Mouse (Mus musculus): ENCODE measurements around the gene Snn. TPM values are rescaled to one million over a fixed set of nuclear protein-coding genes. Genes with fewer than 3 reads are reported as not detected.
A peak's percentile ranks its signal among the peaks of the same experiment; 100 is the strongest.

Gene Snn
- polyA plus RNA-seq, 1 experiment = 25.5 TPM

GRCm38 (mm10) chr16:11043239-11043638, 17.5 kb upstream of the Snn start:
- TF ChIP-seq POLR2A (IDR thresholded peaks at IDR 0.05; ENCODE audit: low read depth, low read length) (no peak), CTCF (IDR thresholded peaks at IDR 0.05; ENCODE audit: borderline replicate concordance, insufficient read depth, low read length) (no peak)
- H3K4me3 ChIP-seq (ENCODE audit: insufficient read depth, low read length) = no peak overlapping the region
- no peaks in the 10 kb centered on the region for H3K4me1 ChIP-seq (ENCODE audit: control insufficient read depth, insufficient read depth, low read length)
- H3K27ac ChIP-seq (ENCODE audit: insufficient read depth, low read length) = no peak overlapping the region

DNA sequence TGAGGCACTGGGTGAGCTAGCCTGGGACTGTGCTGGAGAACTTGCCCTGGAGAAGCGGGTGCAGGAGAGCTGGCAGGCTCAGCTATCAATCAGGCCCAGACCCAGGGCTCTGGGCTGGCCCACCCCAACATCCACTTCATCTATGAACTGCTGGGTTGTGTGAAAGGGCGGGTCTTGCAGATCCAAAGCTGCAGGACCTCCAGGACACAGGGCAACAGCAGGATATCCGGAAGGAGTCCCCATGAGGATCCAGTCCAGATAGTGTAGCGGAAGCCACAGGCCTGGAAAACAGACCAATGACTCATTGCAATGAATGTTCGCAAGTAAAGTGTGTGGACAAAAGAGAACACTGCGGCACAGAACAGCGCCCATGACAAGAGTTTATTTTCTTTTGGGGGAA, 14.3 kb upstream of the Snn start:
- Histone ChIP-seq H3K27ac (ENCODE audit: insufficient read depth, low read length) (no peak overlapping the region), H3K4me3 (ENCODE audit: insufficient read depth, low read length) (no peak overlapping the region), H3K4me1 (ENCODE audit: control insufficient read depth, insufficient read depth, low read length) (no peaks in the 10 kb centered on the region)
- TF ChIP-seq CTCF (IDR thresholded peaks at IDR 0.05; ENCODE audit: borderline replicate concordance, insufficient read depth, low read length) = no peak
- TF ChIP-seq POLR2A (IDR thresholded peaks at IDR 0.05; ENCODE audit: low read depth, low read length) = no peak

DNA sequence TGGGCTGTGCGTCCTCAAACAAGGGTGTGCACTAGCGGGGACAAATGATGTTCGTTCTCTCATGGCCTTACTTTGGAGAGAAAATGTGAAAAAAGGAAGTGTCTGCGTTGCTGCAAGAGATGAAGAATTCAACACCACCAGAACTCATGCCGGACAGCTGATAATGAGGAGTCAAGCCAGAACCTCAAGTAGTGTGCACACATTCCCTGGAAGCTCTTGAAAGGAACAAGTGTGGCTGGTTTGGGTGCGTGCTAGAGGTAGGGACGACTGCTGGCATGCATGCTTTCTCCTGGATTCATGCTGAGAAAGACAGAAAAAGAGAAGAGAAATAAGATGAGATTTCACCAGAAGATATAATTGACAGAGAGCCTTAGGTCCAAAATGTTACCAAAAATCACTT, 13.6 kb upstream of the Snn start:
- H3K27ac ChIP-seq (ENCODE audit: insufficient read depth, low read length) = no peak overlapping the region
- TF ChIP-seq POLR2A (IDR thresholded peaks at IDR 0.05; ENCODE audit: low read depth, low read length) = no peak
- no peak for TF ChIP-seq CTCF (IDR thresholded peaks at IDR 0.05; ENCODE audit: borderline replicate concordance, insufficient read depth, low read length)
- no peaks in the 10 kb centered on the region for H3K4me1 ChIP-seq (ENCODE audit: control insufficient read depth, insufficient read depth, low read length)
- no peak overlapping the region for H3K4me3 ChIP-seq (ENCODE audit: insufficient read depth, low read length)

DNA sequence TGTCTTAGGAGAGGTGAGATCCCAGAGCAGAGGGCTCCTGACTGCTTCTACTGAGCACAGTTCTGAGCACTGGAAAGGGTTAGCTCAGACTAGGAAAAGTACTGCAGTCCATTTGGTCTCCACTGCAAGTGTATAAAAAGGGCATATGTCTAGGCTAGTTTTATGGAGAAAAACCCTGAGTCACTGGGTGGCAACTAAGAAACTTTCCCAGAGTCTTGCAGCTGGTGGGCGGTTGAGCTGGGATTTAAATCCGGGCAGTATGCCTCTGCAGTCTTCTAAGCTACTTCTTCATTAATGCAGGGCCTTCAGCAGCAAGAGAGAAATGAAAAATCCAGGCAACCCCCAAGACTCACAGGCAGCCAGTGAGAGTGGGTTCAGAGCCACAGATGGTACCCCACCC, 10.5 kb upstream of the Snn start:
- TF ChIP-seq CTCF (IDR thresholded peaks at IDR 0.05; ENCODE audit: borderline replicate concordance, insufficient read depth, low read length) (no peak), POLR2A (IDR thresholded peaks at IDR 0.05; ENCODE audit: low read depth, low read length) (no peak)
- Histone ChIP-seq H3K27ac (ENCODE audit: insufficient read depth, low read length) (peak overlapping the region; percentile 90), H3K4me3 (ENCODE audit: insufficient read depth, low read length) (no peak overlapping the region), H3K4me1 (ENCODE audit: control insufficient read depth, insufficient read depth, low read length) (no peaks in the 10 kb centered on the region)

DNA sequence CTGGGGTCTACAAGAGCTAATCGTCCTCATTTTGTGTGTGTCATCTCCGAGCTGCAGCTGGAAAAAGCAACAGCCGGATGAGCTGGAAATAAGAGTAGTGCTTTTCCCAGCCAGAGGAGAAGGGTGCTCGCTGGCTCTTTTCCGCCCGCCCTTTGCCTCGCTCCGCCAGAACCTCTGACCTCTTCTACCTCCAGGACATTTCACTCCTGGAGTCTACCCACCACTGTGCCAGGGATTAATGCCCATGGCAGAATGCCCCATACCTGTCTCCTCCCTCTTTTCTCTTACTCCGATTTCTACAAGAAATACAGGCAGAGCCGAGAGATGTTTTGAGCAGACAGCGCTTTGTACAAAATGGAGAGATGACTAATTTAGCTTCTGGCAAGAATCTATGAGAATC, 9.6 kb upstream of the Snn start:
- H3K27ac ChIP-seq (ENCODE audit: insufficient read depth, low read length) = no peak overlapping the region
- no peaks in the 10 kb centered on the region for H3K4me1 ChIP-seq (ENCODE audit: control insufficient read depth, insufficient read depth, low read length)
- TF ChIP-seq POLR2A (IDR thresholded peaks at IDR 0.05; ENCODE audit: low read depth, low read length) (no peak), CTCF (IDR thresholded peaks at IDR 0.05; ENCODE audit: borderline replicate concordance, insufficient read depth, low read length) (no peak)
- H3K4me3 ChIP-seq (ENCODE audit: insufficient read depth, low read length) = no peak overlapping the region

- H3K27ac ChIP-seq (ENCODE audit: insufficient read depth, low read length) = no peak overlapping the region
- H3K4me3 ChIP-seq (ENCODE audit: insufficient read depth, low read length) = no peak overlapping the region
- no peak for TF ChIP-seq POLR2A (IDR thresholded peaks at IDR 0.05; ENCODE audit: low read depth, low read length)
- no peak for TF ChIP-seq CTCF (IDR thresholded peaks at IDR 0.05; ENCODE audit: borderline replicate concordance, insufficient read depth, low read length)
- H3K4me1 ChIP-seq (ENCODE audit: control insufficient read depth, insufficient read depth, low read length) = no peaks in the 10 kb centered on the region
These were observed 6.3 kb upstream of the Snn start for GRCm38 (mm10) chr16:11054409-11054808.

DNA sequence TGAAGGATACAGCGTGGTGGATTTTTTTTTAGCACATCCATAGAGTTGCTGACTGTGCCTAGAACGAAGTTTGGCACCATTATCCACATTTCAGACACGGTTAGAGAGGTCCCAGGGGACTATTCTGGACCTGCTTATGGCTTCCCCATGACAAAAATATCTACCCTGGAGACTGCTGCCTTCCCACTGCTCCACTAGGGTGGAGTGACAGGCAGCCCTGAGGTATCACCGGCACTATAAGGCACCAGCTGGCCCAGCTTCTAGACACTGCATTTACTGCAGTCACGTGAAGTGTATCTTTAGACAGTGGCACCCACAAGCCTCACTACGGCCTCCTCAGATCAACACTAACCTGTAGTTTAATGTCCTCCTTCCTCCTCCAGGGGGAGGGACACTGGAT, 5.9 kb upstream of the Snn start:
- Histone ChIP-seq H3K4me3 (ENCODE audit: insufficient read depth, low read length) (no peak overlapping the region), H3K4me1 (ENCODE audit: control insufficient read depth, insufficient read depth, low read length) (no peaks in the 10 kb centered on the region), H3K27ac (ENCODE audit: insufficient read depth, low read length) (no peak overlapping the region)
- TF ChIP-seq POLR2A (IDR thresholded peaks at IDR 0.05; ENCODE audit: low read depth, low read length) = no peak
- no peak for TF ChIP-seq CTCF (IDR thresholded peaks at IDR 0.05; ENCODE audit: borderline replicate concordance, insufficient read depth, low read length)

GRCm38 (mm10) chr16:11055916-11056315, 4.8 kb upstream of the Snn start:
- H3K4me3 ChIP-seq (ENCODE audit: insufficient read depth, low read length) = no peak overlapping the region
- H3K4me1 ChIP-seq (ENCODE audit: control insufficient read depth, insufficient read depth, low read length) = no peaks in the 10 kb centered on the region
- TF ChIP-seq CTCF (IDR thresholded peaks at IDR 0.05; ENCODE audit: borderline replicate concordance, insufficient read depth, low read length) = no peak
- no peak for TF ChIP-seq POLR2A (IDR thresholded peaks at IDR 0.05; ENCODE audit: low read depth, low read length)
- no peak overlapping the region for H3K27ac ChIP-seq (ENCODE audit: insufficient read depth, low read length)

DNA sequence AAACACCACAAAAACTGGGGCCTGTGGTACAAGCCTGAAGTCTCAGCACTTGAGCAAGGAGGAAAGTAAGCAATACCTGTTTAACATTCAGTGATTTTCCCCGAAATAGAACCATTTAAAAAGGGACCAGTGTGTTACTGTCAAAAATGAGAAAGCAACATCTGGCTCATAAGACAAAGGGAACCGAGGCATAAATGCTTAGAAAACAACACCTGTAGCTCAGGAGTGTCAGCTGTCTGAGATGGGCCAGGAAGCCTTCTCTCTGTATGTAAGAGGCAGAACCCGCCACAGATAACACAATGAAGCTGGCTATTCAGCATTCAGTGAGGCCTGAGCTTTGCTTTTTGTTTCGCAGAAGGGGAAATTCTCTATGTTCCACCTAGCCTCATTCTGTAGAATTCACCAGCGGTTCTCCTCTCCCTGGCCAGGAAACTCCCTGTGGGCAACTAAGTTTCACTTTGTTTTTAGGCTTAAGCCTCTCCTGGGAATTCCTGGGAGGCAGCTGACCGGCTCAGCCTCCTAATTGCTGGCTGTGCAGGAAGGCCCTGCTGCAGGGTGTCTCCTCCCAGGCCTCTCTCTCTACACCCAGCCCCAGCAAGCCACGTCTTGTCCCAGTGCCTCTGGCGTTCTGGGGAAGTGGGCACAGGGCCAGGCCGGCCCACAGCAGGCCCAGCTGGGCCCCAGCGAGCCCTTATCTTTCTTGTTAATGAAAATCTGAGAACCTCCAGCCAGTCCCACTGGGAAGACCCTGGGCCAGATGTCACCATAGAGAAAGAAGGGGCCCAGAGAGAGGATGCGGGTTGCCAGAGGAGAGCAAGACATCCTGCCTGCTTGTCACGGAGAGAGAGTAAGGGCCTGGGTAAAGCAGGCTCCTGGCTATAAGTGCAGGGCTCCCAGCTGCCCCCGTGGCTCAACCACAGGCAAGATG, 2.3 kb downstream of the Snn start:
- Histone ChIP-seq H3K27ac (ENCODE audit: insufficient read depth, low read length) (peak overlapping the region; percentile 65), H3K4me3 (ENCODE audit: insufficient read depth, low read length) (no peak overlapping the region), H3K4me1 (ENCODE audit: control insufficient read depth, insufficient read depth, low read length) (peaks cover 12% of the 10 kb centered on the region; the same call in 1 of the 2 replicates)
- TF ChIP-seq POLR2A (IDR thresholded peaks at IDR 0.05; ENCODE audit: low read depth, low read length) (peak; percentile 47; the same call in 1 of the 2 replicates), CTCF (IDR thresholded peaks at IDR 0.05; ENCODE audit: borderline replicate concordance, insufficient read depth, low read length) (no peak)

- Histone ChIP-seq H3K4me3 (ENCODE audit: insufficient read depth, low read length) (no peak overlapping the region), H3K27ac (ENCODE audit: insufficient read depth, low read length) (no peak overlapping the region), H3K4me1 (ENCODE audit: control insufficient read depth, insufficient read depth, low read length) (peaks cover 12% of the 10 kb centered on the region; the same call in 1 of the 2 replicates)
- TF ChIP-seq POLR2A (IDR thresholded peaks at IDR 0.05; ENCODE audit: low read depth, low read length) (no peak), CTCF (IDR thresholded peaks at IDR 0.05; ENCODE audit: borderline replicate concordance, insufficient read depth, low read length) (no peak)
These were observed 3.6 kb downstream of the Snn start for GRCm38 (mm10) chr16:11064341-11064740.

Measured in embryonic fibroblast, embryonic 13.5 days (primary cell).